Mouse (Mus musculus): ENCODE measurements around the gene Ascc3.

- TF ChIP-seq CTCF (IDR thresholded peaks at IDR 0.05; ENCODE audit: borderline replicate concordance, control insufficient read depth, extremely low read depth, insufficient read depth, low read length, poor library complexity) (no peak), POLR2A (IDR thresholded peaks at IDR 0.05; ENCODE audit: control insufficient read depth, extremely low read depth, insufficient read depth, low read length, poor library complexity) (no peak)
These were observed 302.8 kb downstream of the Ascc3 start for GRCm38 (mm10) chr10:50895091-50895790.
